Comparison of ENCODE assay signal across 28 mouse cellular contexts in genomic region chr7:46049981-46050380, GRCm38 (mm10). TPM values are rescaled to one million over a fixed set of nuclear protein-coding genes. Genes with fewer than 3 reads are reported as not detected.
"Had no signal": no experiment of that assay in that cellular context is flagged by ENCODE, and none has a peak within 500 bp of the region (broad histone marks: within the 10 kb centered on the region; RNA-seq: fewer than 3 reads in every experiment).

No protein-coding gene starts in this region.

- H3K4me2 ChIP-seq: heart, embryonic 11.5 days; heart, embryonic 13.5 days; heart, embryonic 15.5 days; hindbrain, embryonic 12.5 days; hindbrain, embryonic 15.5 days; kidney, embryonic 15.5 days; limb, embryonic 13.5 days; limb, embryonic 15.5 days; liver, embryonic 12.5 days had no signal

- H3K4me3 ChIP-seq: heart, adult 2 months; heart, embryonic 13.5 days; heart, embryonic 15.5 days; hindbrain, embryonic 12.5 days; hindbrain, embryonic 15.5 days; kidney, embryonic 15.5 days; limb, embryonic 13.5 days; limb, embryonic 15.5 days; liver, embryonic 12.5 days had no signal

- ATAC-seq: intestine, embryonic 16.5 days; liver, embryonic 12.5 days had no signal

- DNase-seq: gastrocnemius, postnatal 14 days; gastrocnemius, postnatal 36 days; heart, adult 11 months; heart, adult 2 months; heart, postnatal 14 days; heart, postnatal 36 days; kidney, adult 11 months; kidney, adult 2 months; kidney, adult 9 months; kidney, postnatal 14 days; kidney, postnatal 36 days; layer of hippocampus, postnatal 36 days had no signal

- H3K27me3 ChIP-seq: heart, embryonic 13.5 days; heart, embryonic 15.5 days; hindbrain, embryonic 12.5 days; hindbrain, embryonic 15.5 days; kidney, embryonic 15.5 days; limb, embryonic 13.5 days; limb, embryonic 15.5 days; liver, embryonic 12.5 days had no signal

- H3K27ac ChIP-seq: heart, adult 2 months; heart, embryonic 13.5 days; heart, embryonic 15.5 days; hindbrain, embryonic 12.5 days; hindbrain, embryonic 15.5 days; kidney, embryonic 15.5 days; kidney, postnatal 0 days; limb, embryonic 13.5 days; limb, embryonic 15.5 days; liver, embryonic 12.5 days; liver, embryonic 14.5 days had no signal

- H3K9ac ChIP-seq: heart, embryonic 13.5 days; heart, embryonic 15.5 days; hindbrain, embryonic 12.5 days; hindbrain, embryonic 15.5 days; kidney, embryonic 15.5 days; limb, embryonic 13.5 days; limb, embryonic 15.5 days; liver, embryonic 12.5 days; liver, embryonic 14.5 days had no signal

- H3K4me1 ChIP-seq: heart, embryonic 13.5 days; heart, embryonic 15.5 days; hindbrain, embryonic 12.5 days; hindbrain, embryonic 15.5 days; kidney, embryonic 15.5 days; limb, embryonic 13.5 days; limb, embryonic 15.5 days; liver, embryonic 12.5 days had no signal

- H3K9me3 ChIP-seq: heart, embryonic 13.5 days; heart, embryonic 15.5 days; hindbrain, embryonic 12.5 days; hindbrain, embryonic 15.5 days; kidney, embryonic 15.5 days; limb, embryonic 13.5 days; limb, embryonic 15.5 days; liver, embryonic 12.5 days had no signal

RNA-seq across cellular contexts. Expression of gene Abcc6, which starts 19.9 kb away (rescaled TPM):
- total RNA-seq: gastrocnemius, postnatal 36 days; heart, adult 2 months; heart, postnatal 36 days; hematopoietic stem cell, adult 5-6 weeks had no signal
- polyA plus RNA-seq: heart, embryonic 15.5 days; heart, postnatal 0 days had no signal

RNA-seq across cellular contexts. Expression of gene Kcnj11, which starts 50.6 kb away (rescaled TPM):
- total RNA-seq: hematopoietic stem cell, adult 5-6 weeks; liver, adult 2 months had no signal
- polyA plus RNA-seq: limb, embryonic 11.5 days; liver, adult 2 months; liver, embryonic 12.5 days had no signal
